Comparison of ENCODE assay signal across 8 mouse cellular contexts in genomic region chr17:46680760-46681373, GRCm38 (mm10). TPM values are rescaled to one million over a fixed set of nuclear protein-coding genes. Genes with fewer than 3 reads are reported as not detected.
DNase-seq lines count a peak whose midpoint lies in the region; ATAC-seq lines count a peak whose summit lies in the region.

Gene Klhdc3 (minus strand): TSS chr17:46680914.

- H3K4me1 ChIP-seq in heart, embryonic 14.5 days (ENCODE audit: control insufficient read depth in 2 of 2, insufficient read depth in 2 of 2, low read length in 2 of 2): peaks cover 14 to 31% of the 10 kb centered on the region in 2 experiments
- peaks cover 37% of the 10 kb centered on the region for H3K4me1 ChIP-seq in liver, embryonic 13.5 days (replicated peaks)
- peaks cover 18% of the 10 kb centered on the region for H3K4me1 ChIP-seq in stomach, embryonic 16.5 days (ENCODE audit: control insufficient read depth, insufficient read depth, low read length)

- no peaks in the 10 kb centered on the region for H3K9me3 ChIP-seq in heart, embryonic 14.5 days (ENCODE audit: control insufficient read depth, low read length)
- H3K9me3 ChIP-seq in liver, embryonic 13.5 days (replicated peaks): no peaks in the 10 kb centered on the region
- H3K9me3 ChIP-seq in stomach, embryonic 16.5 days (replicated peaks; ENCODE audit: control insufficient read depth, low read length): no peaks in the 10 kb centered on the region

- H3K4me2 ChIP-seq in heart, embryonic 14.5 days (ENCODE audit: low read length): peak within 1 kb of the TSS; percentile 94
- H3K4me2 ChIP-seq in liver, embryonic 13.5 days: peak within 1 kb of the TSS; percentile 98
- peak within 1 kb of the TSS; percentile 77 for H3K4me2 ChIP-seq in stomach, embryonic 16.5 days (ENCODE audit: low read depth, low read length)

- ATAC-seq in CD4-positive, CD25-positive, alpha-beta regulatory T cell, adult 4 months: peak; percentile 99
- ATAC-seq in heart, embryonic 14.5 days (ENCODE audit: insufficient number of reproducible peaks, insufficient read depth, low FRiP score, low read depth): peak; percentile 96
- ATAC-seq in liver, embryonic 13.5 days (ENCODE audit: low read depth): peak; percentile 97
- peak; percentile 98 for ATAC-seq in stomach, embryonic 16.5 days (ENCODE audit: insufficient read depth, low FRiP score)

- peak within 1 kb of the TSS; percentile 91 to 93 for H3K27ac ChIP-seq in heart, embryonic 14.5 days (replicated peaks in 1 of 2; ENCODE audit: control insufficient read depth in 1 of 2, insufficient read depth in 1 of 2, low read depth in 2 of 2, low read length in 2 of 2)
- peak within 1 kb of the TSS; percentile 90 for H3K27ac ChIP-seq in liver, embryonic 13.5 days
- peak within 1 kb of the TSS; percentile 88 for H3K27ac ChIP-seq in stomach, embryonic 16.5 days (ENCODE audit: low read length)

- H3K27me3 ChIP-seq in heart, embryonic 14.5 days (ENCODE audit: control insufficient read depth, insufficient read depth, low read length): no peaks in the 10 kb centered on the region
- H3K27me3 ChIP-seq in liver, embryonic 13.5 days: no peaks in the 10 kb centered on the region
- H3K27me3 ChIP-seq in stomach, embryonic 16.5 days (ENCODE audit: control insufficient read depth, insufficient read depth, low read length): no peaks in the 10 kb centered on the region

- peak within 1 kb of the TSS; percentile 83 for H3K9ac ChIP-seq in heart, embryonic 14.5 days (ENCODE audit: low read length)
- H3K9ac ChIP-seq in liver, embryonic 13.5 days: peak within 1 kb of the TSS; percentile 90
- peak within 1 kb of the TSS; percentile 77 for H3K9ac ChIP-seq in stomach, embryonic 16.5 days (ENCODE audit: low read length)

- WGBS in heart, embryonic 14.5 days: under 1% methylated on average over 49 of the region's 49 CpGs
- WGBS in liver, embryonic 13.5 days (ENCODE audit: insufficient replicate concordance): under 1% methylated on average over 49 of the region's 49 CpGs
- under 1% methylated on average over 49 of the region's 49 CpGs for WGBS in stomach, embryonic 16.5 days

- H3K36me3 ChIP-seq in heart, embryonic 14.5 days (ENCODE audit: control insufficient read depth, insufficient read depth, low read length): peaks cover 60% of the 10 kb centered on the region
- H3K36me3 ChIP-seq in liver, embryonic 13.5 days: peaks cover 61% of the 10 kb centered on the region
- H3K36me3 ChIP-seq in stomach, embryonic 16.5 days (ENCODE audit: control insufficient read depth, insufficient read depth, low read length): peaks cover 22% of the 10 kb centered on the region

- H3K4me3 ChIP-seq in heart, embryonic 14.5 days (ENCODE audit: control insufficient read depth in 1 of 2, insufficient read depth in 1 of 2, low read depth in 1 of 2, low read length in 2 of 2): peak within 1 kb of the TSS; percentile 66 to 78
- peak within 1 kb of the TSS; percentile 92 for H3K4me3 ChIP-seq in liver, embryonic 13.5 days (replicated peaks)
- peak within 1 kb of the TSS; percentile 69 for H3K4me3 ChIP-seq in stomach, embryonic 16.5 days (replicated peaks; ENCODE audit: low read length)

- DNase-seq in c-Kit-negative CD71-positive TER-119-positive erythroid progenitor cells, embryonic 14.5 days (ENCODE audit: low read depth, low spot score): peak; percentile 95
- DNase-seq in fibroblast of lung, adult 2 months (ENCODE audit: low read depth): peak; percentile 97
- DNase-seq in kidney, postnatal 14 days: peak; percentile 99
- DNase-seq in liver, embryonic 13.5 days: peak; percentile 99
- peak; percentile 100 for DNase-seq in neural tube, embryonic 10.5 days (ENCODE audit: extremely low spot score, low spot score)

RNA-seq across cellular contexts. Expression of gene Klhdc3, which starts in this region (rescaled TPM):
- 10 to 100 TPM; 22.1 to 25.8 TPM for polyA plus RNA-seq in CD4-positive, CD25-positive, alpha-beta regulatory T cell, adult 4 months (2017; shearing (Covaris generic))
- 145 and 157 TPM in 2 replicates for polyA plus RNA-seq in heart, embryonic 14.5 days (2014; fragmentation: Nextera tagmentation; extraction: Ambion mirVana)
- polyA plus RNA-seq in liver, embryonic 13.5 days (2015; fragmentation: Nextera tagmentation; extraction: Ambion mirVana): 73.1 and 75.6 TPM in 2 replicates
- polyA plus RNA-seq in stomach, embryonic 16.5 days (2015; fragmentation: Nextera tagmentation; extraction: Ambion mirVana): 110 and 113 TPM in 2 replicates

Comparison
In these comparisons a context has a peak if more than half of its experiments do, and no peak if none do; other contexts are left out.
1. Peak in every context shown above with its lines: DNase-seq, ATAC-seq, H3K4me3 ChIP-seq and H3K27ac ChIP-seq.